Mouse (Mus musculus) kidney, adult 11 months (tissue): ENCODE results near the gene Calm1.
"Not testable (repeated sequence)": the region's sequence is repeated elsewhere in the genome, so short reads cannot be mapped to it uniquely, and the experiment has no call there.

Experiments
- DNase-seq: peaks from one replicate; pipeline ENCODE4 v3.0.0; 2022

The Calm1 gene

GRCm38 (mm10) chr12:100198967-100199660 is at the start of gene Calm1:
Calm1 (plus strand) TSS chr12:100199435.
- DNase-seq, result peak; percentile 88

- no peak for DNase-seq
Observed at GRCm38 (mm10) chr12:100152466-100152865, 46.8 kb upstream of the Calm1 start.

- DNase-seq, result peak; percentile 94
Observed at GRCm38 (mm10) chr12:100159261-100159975, 39.8 kb upstream of the Calm1 start, which contains the start of gene Nrde2. Nrde2 (minus strand) TSS chr12:100159653.

- DNase-seq, result no peak
Observed at GRCm38 (mm10) chr12:100164991-100165500, 34.2 kb upstream of the Calm1 start.

GRCm38 (mm10) chr12:100166177-100166576 is 33.1 kb upstream of the Calm1 start:
- DNase-seq, result no peak

- no peak for DNase-seq
Observed at GRCm38 (mm10) chr12:100166939-100167338, 32.3 kb upstream of the Calm1 start.

GRCm38 (mm10) chr12:100167502-100167901 is 31.7 kb upstream of the Calm1 start:
- DNase-seq, result no peak

- DNase-seq, result peak; percentile 27
Observed at GRCm38 (mm10) chr12:100167931-100168871, 31.0 kb upstream of the Calm1 start.

GRCm38 (mm10) chr12:100172481-100172880 is 26.8 kb upstream of the Calm1 start:
- no peak for DNase-seq

GRCm38 (mm10) chr12:100176469-100177056 is 22.7 kb upstream of the Calm1 start:
- DNase-seq, result no peak

- no peak for DNase-seq
Observed at GRCm38 (mm10) chr12:100178898-100179440, 20.3 kb upstream of the Calm1 start.

GRCm38 (mm10) chr12:100180802-100181201 is 18.4 kb upstream of the Calm1 start:
- DNase-seq, result no peak

- DNase-seq, result no peak
Observed at GRCm38 (mm10) chr12:100182676-100183075, 16.6 kb upstream of the Calm1 start.

- DNase-seq, result no peak
Observed at GRCm38 (mm10) chr12:100183970-100184369, 15.3 kb upstream of the Calm1 start.

- DNase-seq, result not testable (repeated sequence)
Observed at GRCm38 (mm10) chr12:100184976-100185375, 14.3 kb upstream of the Calm1 start.

- no peak for DNase-seq
Observed at GRCm38 (mm10) chr12:100185897-100186296, 13.3 kb upstream of the Calm1 start.

- DNase-seq, result peak; percentile 35
Observed at GRCm38 (mm10) chr12:100186376-100186775, 12.9 kb upstream of the Calm1 start.

- peak; percentile 99 for DNase-seq
Observed at GRCm38 (mm10) chr12:100187013-100187755, 12.1 kb upstream of the Calm1 start.

GRCm38 (mm10) chr12:100187756-100188430 is 11.3 kb upstream of the Calm1 start:
- peak; percentile 54 for DNase-seq

- no peak for DNase-seq
Observed at GRCm38 (mm10) chr12:100190802-100191201, 8.4 kb upstream of the Calm1 start.

- no peak for DNase-seq
Observed at GRCm38 (mm10) chr12:100194181-100194580, 5.1 kb upstream of the Calm1 start.
